Mouse (Mus musculus) thymus, postnatal 36 days (tissue): ENCODE measurements around the gene Lrch1.

Experiments used
- DNase-seq, 2 experiments: peaks; one replicate each; pipeline ENCODE4 v3.0.0; 2022; ENCODE audit warnings: mixed read lengths in 2 of 2

The Lrch1 gene

GRCm38 (mm10) chr14:74797386-74798062 is 150.2 kb downstream of the Lrch1 start:
- no peak for DNase-seq

- DNase-seq: no peak
Measured at GRCm38 (mm10) chr14:74794931-74795330, 152.7 kb downstream of the Lrch1 start.

- no peak for DNase-seq
Measured at GRCm38 (mm10) chr14:74792793-74793192, 154.9 kb downstream of the Lrch1 start.

DNA sequence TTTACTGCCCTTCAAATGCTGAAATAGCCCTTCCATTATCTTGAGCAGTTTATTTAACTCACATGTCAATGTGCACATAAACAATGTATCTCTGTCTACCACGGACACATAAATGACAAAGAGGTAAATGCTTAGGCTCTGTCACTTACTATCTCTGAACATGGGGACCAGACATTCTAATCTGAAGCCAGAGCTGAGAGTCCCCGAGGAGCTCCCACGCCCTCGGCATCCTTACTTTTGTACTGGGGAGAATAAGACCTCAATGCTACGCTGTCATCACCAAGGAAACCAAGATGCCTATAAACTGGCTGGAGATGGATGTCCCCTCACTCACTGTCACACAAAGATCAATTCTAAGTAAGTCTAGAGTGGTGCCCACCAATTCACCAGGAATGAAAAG is 157.1 kb downstream of the Lrch1 start:
- DNase-seq: no peak

- no peak for DNase-seq
Measured at GRCm38 (mm10) chr14:74788766-74789165, 158.9 kb downstream of the Lrch1 start.

DNA sequence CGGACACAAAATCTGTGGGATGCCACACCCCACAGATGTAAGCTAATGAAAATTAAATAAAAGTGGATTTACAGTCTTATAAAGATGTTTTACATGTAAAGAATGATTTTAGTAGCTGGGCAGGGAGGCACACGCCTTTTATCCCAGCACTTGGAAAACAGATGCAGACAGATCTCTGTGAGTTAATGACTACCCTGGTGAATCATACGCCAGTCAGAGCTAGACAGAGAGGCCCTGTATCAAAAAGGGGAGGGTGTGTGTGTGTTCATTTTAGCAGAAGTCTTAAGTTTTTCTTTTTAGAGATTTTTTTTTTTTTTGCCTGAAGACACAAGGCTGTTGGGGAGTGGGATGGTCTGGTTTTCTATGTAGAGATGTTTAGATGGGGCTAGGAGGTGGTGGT is 160.0 kb downstream of the Lrch1 start:
- DNase-seq: no peak

DNA sequence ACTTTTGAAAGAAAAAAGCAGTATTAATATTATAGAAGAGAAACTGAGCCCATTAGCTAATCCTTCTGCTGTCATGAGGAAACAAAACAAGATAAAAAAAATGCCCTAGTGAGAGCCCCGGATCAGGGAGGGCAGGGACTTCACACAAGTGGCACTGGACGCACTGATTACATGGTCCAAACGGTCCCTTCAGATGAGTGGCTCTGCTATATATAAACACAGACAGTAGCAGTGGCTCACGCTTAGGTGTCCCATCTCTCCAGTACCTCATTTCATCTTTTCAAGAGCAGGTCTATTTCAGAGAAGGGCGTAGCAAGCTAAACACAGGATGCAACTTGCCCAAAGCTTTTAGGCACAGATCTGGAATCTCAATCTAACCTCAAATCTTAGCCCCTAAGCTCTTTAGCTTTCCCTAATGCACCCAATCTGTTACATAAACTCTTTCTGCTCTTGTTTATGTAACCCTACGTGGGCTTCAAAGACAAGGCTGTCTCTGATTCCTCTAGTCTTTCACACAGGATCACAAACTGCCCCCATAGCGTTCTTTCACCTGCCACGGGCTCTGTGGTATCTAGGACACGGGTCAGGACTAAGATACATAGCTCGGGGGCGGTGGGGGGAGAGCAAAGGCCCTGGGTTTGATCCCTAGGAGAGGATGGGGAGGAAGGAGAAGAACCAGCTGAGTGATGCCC is 163.3 kb downstream of the Lrch1 start:
- DNase-seq: no peak

- no peak for DNase-seq
Measured at GRCm38 (mm10) chr14:74774046-74774619, 173.5 kb downstream of the Lrch1 start.

DNA sequence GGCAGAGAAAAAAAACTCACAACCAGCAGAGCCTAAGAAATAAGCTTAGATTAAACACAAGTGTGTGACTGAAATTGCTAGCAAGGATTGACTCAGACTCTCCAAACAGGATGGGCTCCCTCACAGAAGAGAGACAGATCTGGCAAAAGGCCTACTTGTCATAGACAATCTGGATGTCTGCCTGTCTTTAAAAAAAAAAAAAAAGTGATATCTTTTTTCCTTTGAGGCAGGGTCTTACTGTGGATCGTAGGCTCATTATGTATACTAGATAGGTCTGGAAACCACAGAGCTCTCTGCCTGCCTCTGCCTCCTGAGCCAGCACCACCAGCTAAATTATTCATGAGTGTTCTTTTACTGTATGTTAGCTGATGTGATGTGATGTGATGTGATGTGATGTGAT is 179.8 kb downstream of the Lrch1 start:
- DNase-seq: no peak

GRCm38 (mm10) chr14:74764191-74764918 is 183.3 kb downstream of the Lrch1 start:
- peak; percentile 67 to 77 for DNase-seq

DNA sequence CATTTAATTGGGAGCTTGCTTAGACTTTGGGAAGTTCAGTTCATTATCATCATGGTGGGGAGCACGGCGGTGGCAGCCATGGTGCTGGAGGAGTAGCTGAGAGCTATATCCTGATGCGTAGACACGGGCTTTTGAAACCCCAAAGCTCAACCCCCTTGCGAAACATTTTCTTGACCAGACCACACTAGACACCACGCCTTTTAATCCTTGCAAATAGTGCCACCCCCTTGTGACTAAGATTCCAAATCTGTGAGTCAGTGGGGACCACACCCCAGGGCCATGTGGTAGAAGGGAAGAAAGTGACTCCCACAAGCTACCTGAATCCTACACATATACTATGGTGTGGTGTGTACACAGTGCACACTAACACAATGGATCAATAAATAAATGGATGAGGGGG is 210.8 kb downstream of the Lrch1 start:
- DNase-seq: no peak

DNA sequence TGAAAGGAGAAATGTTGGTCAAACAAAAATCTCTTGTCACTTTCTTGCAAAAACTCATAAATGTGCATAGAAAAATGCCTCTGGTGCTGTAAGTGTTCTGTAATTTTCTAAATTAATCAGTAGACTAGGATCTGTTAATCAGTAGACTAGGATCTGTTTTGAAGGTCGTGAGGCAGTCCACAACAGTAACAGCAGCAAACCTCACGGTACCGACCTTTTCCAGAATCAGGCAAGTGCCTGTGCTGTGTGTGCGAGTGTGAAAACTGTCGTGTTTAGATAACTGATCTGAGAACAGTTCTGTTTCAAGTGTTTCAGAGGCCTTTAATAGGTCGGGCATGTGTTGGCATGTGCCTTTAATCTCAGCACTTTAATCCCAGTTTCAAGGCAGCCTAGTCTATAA is 212.2 kb downstream of the Lrch1 start:
- DNase-seq: no peak

GRCm38 (mm10) chr14:74733397-74733796 is 214.3 kb downstream of the Lrch1 start:
- no peak for DNase-seq

GRCm38 (mm10) chr14:74732079-74732783 is 215.4 kb downstream of the Lrch1 start, which contains the start of gene Esd:
Esd (plus strand) TSS chr14:74732297.
- peak; percentile 96 to 97 for DNase-seq

GRCm38 (mm10) chr14:74731221-74732078 is 216.2 kb downstream of the Lrch1 start:
- DNase-seq: no peak

- no peak for DNase-seq
Measured at GRCm38 (mm10) chr14:74723541-74723940, 224.1 kb downstream of the Lrch1 start.

DNA sequence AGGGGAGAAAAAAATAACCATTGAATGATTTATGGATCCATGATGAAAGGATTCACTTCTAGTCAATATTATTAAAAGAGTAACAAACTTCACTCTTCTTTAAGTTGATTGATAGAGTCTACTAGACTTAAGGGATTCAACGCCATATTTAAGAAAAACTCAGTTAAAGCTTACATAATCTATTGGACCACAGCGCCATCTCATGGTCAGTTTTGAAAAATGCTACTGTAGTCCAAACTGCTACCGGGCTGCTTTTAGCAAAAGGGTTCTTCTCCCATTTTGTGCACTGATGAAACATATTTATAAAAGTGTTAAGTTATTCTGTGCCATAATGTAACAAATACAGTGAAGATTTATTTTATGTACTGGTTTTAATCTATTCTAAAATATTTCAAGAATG is 238.6 kb downstream of the Lrch1 start:
- no peak for DNase-seq
